Mouse (Mus musculus) heart, embryonic 11.5 days (tissue): ENCODE measurements around the gene Abca7. TPM values are rescaled to one million over a fixed set of nuclear protein-coding genes. Genes with fewer than 3 reads are reported as not detected.
"Not testable (repeated sequence)": the region's sequence is repeated elsewhere in the genome, so short reads cannot be mapped to it uniquely, and the experiment has no call there.

Source experiments
- ATAC-seq: fragments of 200-750 bp; cut with Nextera tagmentation; replicated peaks from 2 replicates; pipeline ENCODE4 v1.8.0; 2017; ENCODE audit warnings: moderate library complexity; ENCODE audit not compliant: insufficient number of reproducible peaks, low FRiP score, low TSS enrichment
- H3K27ac ChIP-seq: fragments of 300-500 bp; sonication (generic); 2 replicates; pipeline ENCODE4 v1.5.1; 2014; ENCODE audit warnings: mild to moderate bottlenecking, low read depth, low read length
- H3K27me3 ChIP-seq: fragments of 300-500 bp; sonication (generic); 2 replicates; pipeline ENCODE4 v1.6.1; 2014; ENCODE audit warnings: mild to moderate bottlenecking, low read length, mixed read lengths; ENCODE audit not compliant: control insufficient read depth, insufficient read depth
- H3K36me3 ChIP-seq: fragments of 300-500 bp; sonication (generic); 2 replicates; pipeline ENCODE4 v1.6.1; 2014; ENCODE audit warnings: mild to moderate bottlenecking, low read length, moderate library complexity, mixed read lengths; ENCODE audit not compliant: control insufficient read depth, insufficient read depth
- H3K4me1 ChIP-seq: fragments of 300-500 bp; sonication (generic); 2 replicates; pipeline ENCODE4 v1.6.1; 2014; ENCODE audit warnings: low read length; ENCODE audit not compliant: control insufficient read depth, insufficient read depth
- H3K4me2 ChIP-seq: fragments of 300-500 bp; sonication (generic); 2 replicates; pipeline ENCODE4 v1.6.1; 2014; ENCODE audit warnings: mild to moderate bottlenecking, moderate library complexity
- H3K4me3 ChIP-seq: fragments of 300-500 bp; sonication (generic); 2 replicates; pipeline ENCODE4 v1.5.1; 2014; ENCODE audit warnings: low read depth, low read length
- H3K9ac ChIP-seq: fragments of 300-500 bp; sonication (generic); 2 replicates; pipeline ENCODE4 v1.6.1; 2014; ENCODE audit warnings: mild to moderate bottlenecking, low read depth, low read length, moderate library complexity
- H3K9me3 ChIP-seq: fragments of 300-500 bp; sonication (generic); replicated peaks from 2 replicates; pipeline ENCODE4 v1.6.1; 2016; ENCODE audit warnings: low read length; ENCODE audit not compliant: control insufficient read depth
- WGBS: fragments of 180-500 bp; shearing (Covaris S2); extraction: QIAGEN DNeasy Blood & Tissue Kit; methylation state at CpG from one replicate; pipeline ENCODE4 v1.1.7; 2014; ENCODE audit not compliant: insufficient replicate concordance; 5-methylcytosine and 5-hydroxymethylcytosine counted together
- polyA plus RNA-seq: library from polyadenylated mRNA; unstranded; fragments of >200 nt; fragmentation: Nextera tagmentation; extraction: Ambion mirVana; gene quantifications from 2 replicates; pipeline ENCODE4 v1.2.1, GENCODE M21; 2014

The Abca7 gene
- polyA plus RNA-seq, 1 experiment from 2014 or later, result 2.1 TPM

GRCm38 (mm10) chr10:80052374-80052764 lies 56.1 kb downstream of the Abca7 start:
- ATAC-seq, result no peak
- Histone ChIP-seq H3K9me3 (no peaks in the 10 kb centered on the region; the same call in 1 of the 2 replicates), H3K4me3 (no peak overlapping the region), H3K4me1 (peaks cover 47% of the 10 kb centered on the region), H3K4me2 (peak overlapping the region; percentile 66; the same call in 1 of the 2 replicates), H3K27ac (peak overlapping the region; percentile 41), H3K9ac (peak overlapping the region; percentile 67; the same call in 1 of the 2 replicates), H3K27me3 (no peaks in the 10 kb centered on the region), H3K36me3 (peaks cover 6% of the 10 kb centered on the region)
- 83% methylated on average over 5 of the region's 5 CpGs for WGBS

GRCm38 (mm10) chr10:80053259-80053780 lies 57.0 kb downstream of the Abca7 start:
- peak; percentile 93 for ATAC-seq
- peaks cover 12% of the 10 kb centered on the region for H3K36me3 ChIP-seq
- under 1% methylated on average over 47 of the region's 47 CpGs for WGBS
- peak overlapping the region; percentile 88 for H3K4me2 ChIP-seq
- no peaks in the 10 kb centered on the region; the same call in 1 of the 2 replicates for H3K9me3 ChIP-seq
- H3K4me3 ChIP-seq, result peak overlapping the region; percentile 93
- H3K27ac ChIP-seq, result peak overlapping the region; percentile 99
- peaks cover 39% of the 10 kb centered on the region for H3K4me1 ChIP-seq
- H3K9ac ChIP-seq, result peak overlapping the region; percentile 99
- H3K27me3 ChIP-seq, result no peaks in the 10 kb centered on the region

- H3K9me3 ChIP-seq, result no peaks in the 10 kb centered on the region; the same call in 1 of the 2 replicates
- H3K4me2 ChIP-seq, result peak overlapping the region; percentile 88
- no peaks in the 10 kb centered on the region for H3K27me3 ChIP-seq
- H3K4me1 ChIP-seq, result peaks cover 31% of the 10 kb centered on the region
- H3K9ac ChIP-seq, result peak overlapping the region; percentile 99
- H3K27ac ChIP-seq, result peak overlapping the region; percentile 99
- peaks cover 12% of the 10 kb centered on the region for H3K36me3 ChIP-seq
- peak; percentile 29 for ATAC-seq
- 1% methylated on average over 68 of the region's 77 CpGs for WGBS
- H3K4me3 ChIP-seq, result peak overlapping the region; percentile 93
Measured at GRCm38 (mm10) chr10:80053831-80054815, 57.8 kb downstream of the Abca7 start.

GRCm38 (mm10) chr10:80054911-80055310 lies 58.6 kb downstream of the Abca7 start:
- Histone ChIP-seq H3K9ac (peak overlapping the region; percentile 99), H3K4me3 (peak overlapping the region; percentile 93), H3K4me2 (peak overlapping the region; percentile 88), H3K4me1 (peaks cover 31% of the 10 kb centered on the region), H3K36me3 (peaks cover 12% of the 10 kb centered on the region)
- not testable (repeated sequence) for H3K27ac ChIP-seq, H3K27me3 ChIP-seq, ATAC-seq, H3K9me3 ChIP-seq
- 31% methylated on average over 3 of the region's 3 CpGs for WGBS

- H3K27me3 ChIP-seq, result no peaks in the 10 kb centered on the region
- WGBS, result 79% methylated on average over 5 of the region's 5 CpGs
- H3K4me2 ChIP-seq, result peak overlapping the region; percentile 88
- peaks cover 12% of the 10 kb centered on the region for H3K36me3 ChIP-seq
- H3K9me3 ChIP-seq, result no peaks in the 10 kb centered on the region
- H3K9ac ChIP-seq, result peak overlapping the region; percentile 11
- peaks cover 31% of the 10 kb centered on the region for H3K4me1 ChIP-seq
- ATAC-seq, result no peak
- peak overlapping the region; percentile 93; the same call in 1 of the 2 replicates for H3K4me3 ChIP-seq
- no peak overlapping the region for H3K27ac ChIP-seq
Measured at GRCm38 (mm10) chr10:80055364-80055763, 59.1 kb downstream of the Abca7 start.

- H3K4me2 ChIP-seq, result peak overlapping the region; percentile 88
- no peak for ATAC-seq
- H3K4me3 ChIP-seq, result 0 out of 2 replicates have a peak overlapping the region, but pooled peaks have one; percentile 93
- no peaks in the 10 kb centered on the region for H3K27me3 ChIP-seq
- H3K9ac ChIP-seq, result peak overlapping the region; percentile 11; the same call in 1 of the 2 replicates
- H3K36me3 ChIP-seq, result peaks cover 12% of the 10 kb centered on the region
- H3K4me1 ChIP-seq, result peaks cover 28% of the 10 kb centered on the region
- no peak overlapping the region for H3K27ac ChIP-seq
- 61% methylated on average over 9 of the region's 10 CpGs for WGBS
- H3K9me3 ChIP-seq, result no peaks in the 10 kb centered on the region
Measured at GRCm38 (mm10) chr10:80055891-80056290, 59.6 kb downstream of the Abca7 start.

- Histone ChIP-seq H3K4me2 (no peak overlapping the region), H3K9ac (no peak overlapping the region), H3K4me3 (no peak overlapping the region), H3K36me3 (peaks cover 12% of the 10 kb centered on the region), H3K27me3 (no peaks in the 10 kb centered on the region), H3K4me1 (peaks cover 28% of the 10 kb centered on the region), H3K9me3 (no peaks in the 10 kb centered on the region), H3K27ac (no peak overlapping the region)
- ATAC-seq, result no peak
- 84% methylated on average over 4 of the region's 4 CpGs for WGBS
Measured at GRCm38 (mm10) chr10:80056506-80056905, 60.2 kb downstream of the Abca7 start.

GRCm38 (mm10) chr10:80056976-80057682 lies 60.8 kb downstream of the Abca7 start:
- 88% methylated on average over 27 of the region's 27 CpGs for WGBS
- H3K36me3 ChIP-seq, result peaks cover 12% of the 10 kb centered on the region
- no peak overlapping the region for H3K27ac ChIP-seq
- no peak overlapping the region for H3K4me3 ChIP-seq
- H3K9ac ChIP-seq, result no peak overlapping the region
- ATAC-seq, result no peak
- H3K4me2 ChIP-seq, result no peak overlapping the region
- H3K27me3 ChIP-seq, result no peaks in the 10 kb centered on the region
- H3K9me3 ChIP-seq, result no peaks in the 10 kb centered on the region
- peaks cover 21% of the 10 kb centered on the region for H3K4me1 ChIP-seq
